Mouse (Mus musculus): ENCODE measurements at regions not wholly inside any gene's neighbourhood (a gene's known extent, or its start where the extent isn't known, plus 50 kb on each side); places are given as distances from the start of the nearest gene placed in this dataset.

DNA sequence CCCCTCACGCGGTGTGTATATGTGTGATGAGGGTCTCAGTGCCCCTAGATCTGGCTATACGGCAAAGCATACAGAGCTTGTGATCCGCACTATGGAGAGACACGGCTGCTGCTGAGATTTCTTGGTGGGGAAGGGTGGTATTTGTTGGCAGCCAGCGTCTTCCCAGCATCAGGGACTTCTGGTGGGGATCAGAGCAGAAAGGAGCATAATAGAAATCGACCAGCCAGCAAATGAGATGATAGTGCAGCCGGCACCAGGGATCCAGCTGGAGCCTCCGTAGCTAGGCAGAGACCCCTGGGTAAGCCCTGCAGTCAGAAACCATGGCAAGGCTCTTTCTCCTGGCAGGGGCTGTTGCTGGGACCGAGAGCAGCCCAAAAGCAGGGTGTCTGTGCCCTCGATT lies 425.2 kb upstream of the Kcnab2 start:
- no peak for TF ChIP-seq POLR2A (IDR thresholded peaks at IDR 0.05; ENCODE audit: borderline replicate concordance, control insufficient read depth, low read depth, low read length)
- no peak for TF ChIP-seq CTCF (IDR thresholded peaks at IDR 0.05; ENCODE audit: control insufficient read depth, insufficient read depth, low read length)
